Comparison of ENCODE assay signal across 20 mouse cellular contexts in genomic region chr10:64636760-64637159, GRCm38 (mm10).
"Had no signal": no experiment of that assay in that cellular context is flagged by ENCODE, and none has a peak within 500 bp of the region (broad histone marks: within the 10 kb centered on the region; RNA-seq: fewer than 3 reads in every experiment).

No protein-coding gene starts in this region.

- H3K27ac ChIP-seq: kidney, embryonic 15.5 days; left cerebral cortex, adult 2 months; liver, embryonic 13.5 days; macrophage; midbrain, embryonic 13.5 days; neural tube, embryonic 13.5 days; stomach, postnatal 0 days had no signal

- H3K4me1 ChIP-seq: kidney, embryonic 15.5 days; liver, embryonic 13.5 days; midbrain, embryonic 13.5 days; neural tube, embryonic 13.5 days had no signal

- H3K4me2 ChIP-seq: kidney, embryonic 15.5 days; liver, embryonic 13.5 days; lung, embryonic 14.5 days; midbrain, embryonic 13.5 days; neural tube, embryonic 13.5 days had no signal

- H3K27me3 ChIP-seq: kidney, embryonic 15.5 days; liver, embryonic 13.5 days; midbrain, embryonic 13.5 days; neural tube, embryonic 13.5 days had no signal

- ATAC-seq: lung, postnatal 0 days; midbrain, embryonic 13.5 days; midbrain, embryonic 16.5 days had no signal

- H3K9ac ChIP-seq: kidney, embryonic 15.5 days; liver, embryonic 13.5 days; lung, embryonic 14.5 days; midbrain, embryonic 13.5 days; neural tube, embryonic 13.5 days had no signal

- H3K36me3 ChIP-seq: kidney, embryonic 15.5 days; liver, embryonic 13.5 days; midbrain, embryonic 13.5 days; neural tube, embryonic 13.5 days had no signal

- DNase-seq: kidney, adult 8-10 months; kidney, postnatal 10 days; kidney, postnatal 36 days; layer of hippocampus, postnatal 36 days; liver, embryonic 13.5 days; lung, embryonic 14.5 days; right cerebral cortex, adult 18-20 months; right cerebral cortex, postnatal 14 days; right cerebral cortex, postnatal 4 days; thymus, adult 2 months; thymus, postnatal 14 days; thymus, postnatal 4 days had no signal

- H3K9me3 ChIP-seq: kidney, embryonic 15.5 days; midbrain, embryonic 13.5 days; neural tube, embryonic 13.5 days had no signal

- H3K4me3 ChIP-seq: kidney, embryonic 15.5 days; left cerebral cortex, adult 2 months; liver, embryonic 13.5 days; midbrain, embryonic 13.5 days; neural tube, embryonic 13.5 days had no signal
